Mouse (Mus musculus): ENCODE results near the gene Rpsa. TPM values are rescaled to one million over a fixed set of nuclear protein-coding genes. Genes with fewer than 3 reads are reported as not detected.

Gene Rpsa
- 2,717 and 3,331 TPM in 2 replicates for polyA plus RNA-seq (2012; rRNA removed)
- polyA plus RNA-seq (2014; fragmentation: Nextera tagmentation; extraction: Ambion mirVana) = 2,066 and 2,128 TPM in 2 replicates

GRCm38 (mm10) chr9:120127538-120128251 is at the start of gene Rpsa:
Gene Rpsa, plus strand, starts transcription at chr9:120127689.
- peak within 1 kb of the TSS; percentile 68 for H3K4me2 ChIP-seq (replicated peaks; ENCODE audit: low read depth, low read length, severe bottlenecking)
- TF ChIP-seq POLR2A (IDR thresholded peaks at IDR 0.05; ENCODE audit: borderline replicate concordance, extremely low read depth, insufficient read depth, insufficient read length) = peak; percentile 96; the same call in 1 of the 2 replicates
- DNase-seq (ENCODE audit: low spot score) (peak; percentile 99), ATAC-seq (ENCODE audit: low FRiP score, low read depth) (peak; percentile 96)
- H3K4me3 ChIP-seq (replicated peaks; ENCODE audit: low read length) = peak within 1 kb of the TSS; percentile 100
- H3K9me3 ChIP-seq (ENCODE audit: control insufficient read depth, low read length) = no peaks in the 10 kb centered on the region
- under 1% methylated on average over 63 of the region's 72 CpGs for WGBS
- peaks cover 57% of the 10 kb centered on the region for H3K36me3 ChIP-seq (ENCODE audit: control insufficient read depth, insufficient read depth, low read length)
- peak within 1 kb of the TSS; percentile 99 for H3K9ac ChIP-seq (ENCODE audit: low read depth, low read length, severe bottlenecking)
- peaks cover 12% of the 10 kb centered on the region for H3K4me1 ChIP-seq (ENCODE audit: control insufficient read depth, insufficient read depth, low read length)
- H3K27ac ChIP-seq (replicated peaks; ENCODE audit: low read depth, low read length) = peak within 1 kb of the TSS; percentile 93
- no peaks in the 10 kb centered on the region for H3K27me3 ChIP-seq (ENCODE audit: control insufficient read depth, insufficient read depth, low read length)

- Histone ChIP-seq H3K4me3 (replicated peaks; ENCODE audit: low read length) (no peak overlapping the region), H3K9me3 (ENCODE audit: control insufficient read depth, low read length) (no peaks in the 10 kb centered on the region), H3K27me3 (ENCODE audit: control insufficient read depth, insufficient read depth, low read length) (no peaks in the 10 kb centered on the region), H3K4me2 (replicated peaks; ENCODE audit: low read depth, low read length, severe bottlenecking) (no peak overlapping the region), H3K9ac (ENCODE audit: low read depth, low read length, severe bottlenecking) (no peak overlapping the region), H3K27ac (replicated peaks; ENCODE audit: low read depth, low read length) (no peak overlapping the region), H3K36me3 (ENCODE audit: control insufficient read depth, insufficient read depth, low read length) (no peaks in the 10 kb centered on the region), H3K4me1 (ENCODE audit: control insufficient read depth, insufficient read depth, low read length) (no peaks in the 10 kb centered on the region)
- 83% methylated on average over 3 of the region's 3 CpGs for WGBS
- DNase-seq (ENCODE audit: low spot score) (no peak), ATAC-seq (ENCODE audit: low FRiP score, low read depth) (no peak)
- no peak for TF ChIP-seq POLR2A (IDR thresholded peaks at IDR 0.05; ENCODE audit: borderline replicate concordance, extremely low read depth, insufficient read depth, insufficient read length)
Observed at GRCm38 (mm10) chr9:120078241-120078640, 49.2 kb upstream of the Rpsa start.

- no peaks in the 10 kb centered on the region for H3K36me3 ChIP-seq (ENCODE audit: control insufficient read depth, insufficient read depth, low read length)
- no peaks in the 10 kb centered on the region for H3K27me3 ChIP-seq (ENCODE audit: control insufficient read depth, insufficient read depth, low read length)
- no peak for TF ChIP-seq POLR2A (IDR thresholded peaks at IDR 0.05; ENCODE audit: borderline replicate concordance, extremely low read depth, insufficient read depth, insufficient read length)
- H3K4me3 ChIP-seq (replicated peaks; ENCODE audit: low read length) = no peak overlapping the region
- no peak overlapping the region for H3K9ac ChIP-seq (ENCODE audit: low read depth, low read length, severe bottlenecking)
- no peak overlapping the region for H3K4me2 ChIP-seq (replicated peaks; ENCODE audit: low read depth, low read length, severe bottlenecking)
- H3K9me3 ChIP-seq (ENCODE audit: control insufficient read depth, low read length) = no peaks in the 10 kb centered on the region
- ATAC-seq (ENCODE audit: low FRiP score, low read depth) (no peak), DNase-seq (ENCODE audit: low spot score) (no peak)
- WGBS = 76% methylated on average over 7 of the region's 7 CpGs
- H3K27ac ChIP-seq (replicated peaks; ENCODE audit: low read depth, low read length) = no peak overlapping the region
- H3K4me1 ChIP-seq (ENCODE audit: control insufficient read depth, insufficient read depth, low read length) = no peaks in the 10 kb centered on the region
Observed at GRCm38 (mm10) chr9:120079901-120080300, 47.6 kb upstream of the Rpsa start.

DNA sequence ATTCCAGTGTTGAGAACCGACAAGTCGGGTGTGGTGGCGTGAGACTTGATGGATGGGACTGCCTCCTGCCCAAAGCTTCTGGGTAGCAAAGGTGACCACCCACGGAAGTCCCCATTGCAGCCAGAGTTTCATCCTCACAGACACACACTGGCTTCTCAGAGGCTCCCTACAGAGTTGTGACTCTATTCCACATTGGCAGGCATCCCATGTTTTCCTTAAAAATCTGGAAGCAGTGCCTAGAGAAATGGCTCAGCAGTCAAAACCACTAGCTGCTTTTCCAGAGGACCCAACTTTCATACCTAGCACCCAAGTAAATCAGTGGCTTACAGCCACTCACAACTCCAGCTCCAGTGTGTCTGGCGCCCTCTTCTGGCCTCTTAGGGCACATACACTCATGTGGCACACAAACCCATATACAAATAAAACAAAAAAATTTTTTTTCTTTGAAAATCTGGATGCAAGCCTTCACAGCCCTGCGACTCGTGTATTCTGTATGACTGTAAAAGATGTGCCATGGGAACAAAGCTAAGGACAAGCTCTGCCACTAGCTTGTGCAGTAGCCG is 46.9 kb upstream of the Rpsa start:
- DNase-seq (ENCODE audit: low spot score) (no peak), ATAC-seq (ENCODE audit: low FRiP score, low read depth) (no peak)
- no peak overlapping the region for H3K9ac ChIP-seq (ENCODE audit: low read depth, low read length, severe bottlenecking)
- H3K9me3 ChIP-seq (ENCODE audit: control insufficient read depth, low read length) = no peaks in the 10 kb centered on the region
- no peak overlapping the region for H3K27ac ChIP-seq (replicated peaks; ENCODE audit: low read depth, low read length)
- no peak overlapping the region for H3K4me2 ChIP-seq (replicated peaks; ENCODE audit: low read depth, low read length, severe bottlenecking)
- TF ChIP-seq POLR2A (IDR thresholded peaks at IDR 0.05; ENCODE audit: borderline replicate concordance, extremely low read depth, insufficient read depth, insufficient read length) = no peak
- 80% methylated on average over 8 of the region's 8 CpGs for WGBS
- H3K4me1 ChIP-seq (ENCODE audit: control insufficient read depth, insufficient read depth, low read length) = no peaks in the 10 kb centered on the region
- no peaks in the 10 kb centered on the region for H3K36me3 ChIP-seq (ENCODE audit: control insufficient read depth, insufficient read depth, low read length)
- no peak overlapping the region for H3K4me3 ChIP-seq (replicated peaks; ENCODE audit: low read length)
- H3K27me3 ChIP-seq (ENCODE audit: control insufficient read depth, insufficient read depth, low read length) = no peaks in the 10 kb centered on the region

- 72% methylated on average over 6 of the region's 6 CpGs for WGBS
- H3K4me1 ChIP-seq (ENCODE audit: control insufficient read depth, insufficient read depth, low read length) = no peaks in the 10 kb centered on the region
- no peak overlapping the region for H3K4me2 ChIP-seq (replicated peaks; ENCODE audit: low read depth, low read length, severe bottlenecking)
Observed at GRCm38 (mm10) chr9:120081247-120081646, 46.2 kb upstream of the Rpsa start.

More at GRCm38 (mm10) chr9:120081247-120081646, 46.2 kb upstream of the Rpsa start:
- Histone ChIP-seq H3K9ac (ENCODE audit: low read depth, low read length, severe bottlenecking) (no peak overlapping the region), H3K27me3 (ENCODE audit: control insufficient read depth, insufficient read depth, low read length) (no peaks in the 10 kb centered on the region), H3K4me3 (replicated peaks; ENCODE audit: low read length) (no peak overlapping the region), H3K36me3 (ENCODE audit: control insufficient read depth, insufficient read depth, low read length) (no peaks in the 10 kb centered on the region), H3K27ac (replicated peaks; ENCODE audit: low read depth, low read length) (no peak overlapping the region), H3K9me3 (ENCODE audit: control insufficient read depth, low read length) (no peaks in the 10 kb centered on the region)
- ATAC-seq (ENCODE audit: low FRiP score, low read depth) (no peak), DNase-seq (ENCODE audit: low spot score) (no peak)
- no peak for TF ChIP-seq POLR2A (IDR thresholded peaks at IDR 0.05; ENCODE audit: borderline replicate concordance, extremely low read depth, insufficient read depth, insufficient read length)

All from limb, embryonic 14.5 days (tissue).